In genomic region chr12:82497866-82498631, GRCm38 (mm10) we compare ENCODE assay signal across 8 mouse cellular contexts.
DNase-seq lines count a peak whose midpoint lies in the region; ATAC-seq and TF ChIP-seq lines count a peak whose summit lies in the region.

No protein-coding gene starts in this region.

- peak overlapping the region; percentile 43 for H3K4me3 ChIP-seq in cerebellum, adult 2 months (replicated peaks; ENCODE audit: insufficient read depth, low read depth, low read length)
- H3K4me3 ChIP-seq in forebrain, postnatal 0 days (ENCODE audit: low read depth, low read length) = peak overlapping the region; percentile 30

- no peaks in the 10 kb centered on the region for H3K4me1 ChIP-seq in cerebellum, adult 2 months (ENCODE audit: control insufficient read depth, insufficient read depth, low read length)
- H3K4me1 ChIP-seq in forebrain, postnatal 0 days (ENCODE audit: insufficient read depth) = no peaks in the 10 kb centered on the region

- TF ChIP-seq CTCF in cerebellum, adult 2 months (IDR thresholded peaks at IDR 0.05; ENCODE audit: borderline replicate concordance, insufficient read depth, low read depth, low read length) = peak; percentile 81
- peak; percentile 90 for TF ChIP-seq CTCF in forebrain, postnatal 0 days (IDR thresholded peaks at IDR 0.05; ENCODE audit: low read depth)

- no peaks in the 10 kb centered on the region for H3K36me3 ChIP-seq in forebrain, postnatal 0 days (ENCODE audit: insufficient read depth)

- H3K27me3 ChIP-seq in cerebellum, adult 2 months (ENCODE audit: control insufficient read depth, insufficient read depth, low read length) = no peaks in the 10 kb centered on the region
- no peaks in the 10 kb centered on the region for H3K27me3 ChIP-seq in forebrain, postnatal 0 days (ENCODE audit: insufficient read depth, low read length)

- peak overlapping the region; percentile 52 for H3K4me2 ChIP-seq in forebrain, postnatal 0 days (ENCODE audit: low read depth)

- no peaks in the 10 kb centered on the region for H3K9me3 ChIP-seq in forebrain, postnatal 0 days (ENCODE audit: low read length)

- H3K9ac ChIP-seq in forebrain, postnatal 0 days = peak overlapping the region; percentile 32

- TF ChIP-seq POLR2A in cerebellum, adult 2 months (IDR thresholded peaks at IDR 0.05; ENCODE audit: borderline replicate concordance, insufficient read depth, low read length) = no peak

- peak; percentile 89 for ATAC-seq in forebrain, postnatal 0 days

- peak; percentile 65 for DNase-seq in Muller cell, postnatal 12 days (ENCODE audit: inconsistent ontology term)
- DNase-seq in cerebellum, adult 2 months = peak; percentile 40 to 56
- DNase-seq in forebrain, postnatal 0 days = peak; percentile 85
- peak; percentile 70 for DNase-seq in heart, postnatal 4 days
- peak; percentile 25 for DNase-seq in layer of hippocampus, adult 9-11 months
- DNase-seq in lung, postnatal 36 days = peak; percentile 64
- DNase-seq in right cerebral cortex, postnatal 4 days = peak; percentile 76
- DNase-seq in thymus, postnatal 0 days (ENCODE audit: low spot score) = no peak

- 16% methylated on average over 11 of the region's 11 CpGs for WGBS in cerebellum, adult 2 months
- 17% methylated on average over 11 of the region's 11 CpGs for WGBS in forebrain, postnatal 0 days

- no peak overlapping the region for H3K27ac ChIP-seq in cerebellum, adult 2 months (ENCODE audit: insufficient read depth, low read length)
- no peak overlapping the region for H3K27ac ChIP-seq in forebrain, postnatal 0 days (ENCODE audit: low read depth, low read length)
